Mouse (Mus musculus): Measurements from ENCODE around the gene Tpst1.

DNA sequence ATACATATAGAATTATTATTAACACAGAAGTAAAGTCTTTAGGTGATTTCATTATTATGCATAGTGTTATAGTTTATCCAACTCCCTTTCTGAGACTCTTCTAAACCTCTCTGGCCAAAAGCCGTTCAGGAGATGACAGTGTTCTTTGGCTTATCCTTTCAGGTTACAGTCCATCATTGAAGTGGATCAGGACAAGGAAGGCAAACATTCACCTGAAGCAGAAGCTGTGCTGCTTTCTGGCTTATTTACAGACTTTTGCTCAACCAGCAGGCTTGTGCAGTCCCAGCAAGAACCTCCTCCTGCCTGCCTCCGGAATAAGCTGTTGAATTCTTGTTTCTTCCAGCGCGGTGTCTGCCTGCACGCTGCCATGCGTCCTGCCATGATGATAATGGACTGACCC is at the start of gene Tpst1:
- TF ChIP-seq GATA1 (IDR thresholded peaks at IDR 0.05; ENCODE audit: low read length) (no peak), TAL1 (IDR thresholded peaks at IDR 0.05; ENCODE audit: low read length) (no peak)

All from erythroblast, embryonic 14.5 days (primary cell).